In the genomic region with DNA sequence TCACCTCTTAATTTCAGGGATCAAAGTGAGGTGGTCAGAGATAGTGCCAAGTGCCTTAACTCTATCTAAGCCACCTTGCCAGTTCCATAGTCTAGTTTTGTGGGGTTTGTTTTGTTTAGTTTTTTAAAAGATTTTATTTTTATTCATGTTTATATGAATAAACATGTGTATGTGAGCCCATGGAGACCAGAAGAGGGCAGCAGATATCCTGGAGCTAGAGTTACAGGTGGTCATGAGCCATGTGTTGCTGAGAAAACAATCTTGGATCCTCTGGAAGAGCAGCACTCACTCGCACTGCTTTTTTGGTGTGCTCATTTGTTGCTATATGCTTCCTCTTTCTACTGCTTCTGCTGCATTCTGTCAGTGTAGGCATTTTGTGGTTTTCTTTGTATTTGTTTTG, we compare ENCODE assay signal across 15 mouse cellular contexts.
DNase-seq lines count a peak whose midpoint lies in the region; ATAC-seq and TF ChIP-seq lines count a peak whose summit lies in the region.
"Had no signal": no experiment of that assay in that cellular context is flagged by ENCODE, and none has a peak within 500 bp of the region (broad histone marks: within the 10 kb centered on the region; RNA-seq: fewer than 3 reads in every experiment).

No protein-coding gene starts in this region.

- 78% methylated on average over 1 of the region's 1 CpGs for WGBS in hindbrain, postnatal 0 days
- WGBS in hindbrain, embryonic 16.5 days = 78% methylated on average over 1 of the region's 1 CpGs
- WGBS in lung, embryonic 14.5 days = 67% methylated on average over 1 of the region's 1 CpGs

- H3K27me3 ChIP-seq in hindbrain, postnatal 0 days (ENCODE audit: insufficient read depth, low read length) = no peaks in the 10 kb centered on the region
- no peaks in the 10 kb centered on the region for H3K27me3 ChIP-seq in hindbrain, embryonic 16.5 days (replicated peaks; ENCODE audit: control insufficient read depth, insufficient read depth, low read length)
- no peaks in the 10 kb centered on the region for H3K27me3 ChIP-seq in lung, embryonic 14.5 days (ENCODE audit: insufficient read depth, low read length)
- H3K27me3 ChIP-seq: liver, embryonic 15.5 days; midbrain, embryonic 12.5 days; neural tube, embryonic 12.5 days had no signal

- no peak for ATAC-seq in hindbrain, postnatal 0 days
- no peak for ATAC-seq in hindbrain, embryonic 16.5 days
- no peak for ATAC-seq in lung, embryonic 14.5 days (ENCODE audit: insufficient read depth)
- peak; percentile 52; the same call in 1 of the 2 replicates for ATAC-seq in common myeloid progenitor, adult 5-6 weeks (replicated peaks; ENCODE audit: low read depth, poor library complexity, severe bottlenecking)

- H3K4me2 ChIP-seq in hindbrain, postnatal 0 days (ENCODE audit: low read depth, low read length) = no peak overlapping the region
- H3K4me2 ChIP-seq in hindbrain, embryonic 16.5 days (ENCODE audit: low read length) = no peak overlapping the region
- H3K4me2 ChIP-seq in lung, embryonic 14.5 days = no peak overlapping the region
- H3K4me2 ChIP-seq: liver, embryonic 15.5 days; midbrain, embryonic 12.5 days; neural tube, embryonic 12.5 days had no signal

- H3K36me3 ChIP-seq in hindbrain, postnatal 0 days (ENCODE audit: insufficient read depth, low read length) = no peaks in the 10 kb centered on the region
- no peaks in the 10 kb centered on the region for H3K36me3 ChIP-seq in hindbrain, embryonic 16.5 days (ENCODE audit: control insufficient read depth, insufficient read depth, low read length)
- H3K36me3 ChIP-seq in lung, embryonic 14.5 days (ENCODE audit: insufficient read depth) = peaks cover 23% of the 10 kb centered on the region; the same call in 1 of the 2 replicates
- H3K36me3 ChIP-seq: midbrain, embryonic 12.5 days had no signal

- no peak overlapping the region for H3K4me3 ChIP-seq in hindbrain, postnatal 0 days (ENCODE audit: low read length)
- no peak overlapping the region for H3K4me3 ChIP-seq in hindbrain, embryonic 16.5 days (ENCODE audit: low read length)
- H3K4me3 ChIP-seq in lung, embryonic 14.5 days (ENCODE audit: low read depth, low read length) = no peak overlapping the region
- H3K4me3 ChIP-seq: erythroblast, embryonic 14.5 days; heart, embryonic 10.5 days; liver, embryonic 15.5 days; midbrain, embryonic 12.5 days; neural tube, embryonic 12.5 days had no signal

- no peaks in the 10 kb centered on the region for H3K4me1 ChIP-seq in hindbrain, postnatal 0 days (ENCODE audit: insufficient read depth, low read length)
- H3K4me1 ChIP-seq in hindbrain, embryonic 16.5 days (ENCODE audit: control insufficient read depth, insufficient read depth, low read depth, low read length) = no peaks in the 10 kb centered on the region
- no peaks in the 10 kb centered on the region for H3K4me1 ChIP-seq in lung, embryonic 14.5 days (ENCODE audit: insufficient read depth)
- H3K4me1 ChIP-seq: heart, embryonic 10.5 days; liver, embryonic 15.5 days; midbrain, embryonic 12.5 days; neural tube, embryonic 12.5 days had no signal

- H3K27ac ChIP-seq in hindbrain, postnatal 0 days = no peak overlapping the region
- no peak overlapping the region for H3K27ac ChIP-seq in hindbrain, embryonic 16.5 days (ENCODE audit: low read depth, low read length)
- H3K27ac ChIP-seq in lung, embryonic 14.5 days (ENCODE audit: low read depth) = no peak overlapping the region
- H3K27ac ChIP-seq: heart, embryonic 10.5 days; liver, embryonic 15.5 days; midbrain, embryonic 12.5 days; neural tube, embryonic 12.5 days had no signal

- peak; percentile 49 for TF ChIP-seq CTCF in hindbrain, postnatal 0 days (IDR thresholded peaks at IDR 0.05; ENCODE audit: low read depth)
- peak; percentile 20; the same call in 1 of the 2 replicates for TF ChIP-seq CTCF in lung, embryonic 14.5 days (IDR thresholded peaks at IDR 0.05; ENCODE audit: low read depth)

- H3K9ac ChIP-seq in hindbrain, postnatal 0 days (replicated peaks; ENCODE audit: low read length) = no peak overlapping the region
- H3K9ac ChIP-seq in hindbrain, embryonic 16.5 days (ENCODE audit: low read depth, low read length) = no peak overlapping the region
- no peak overlapping the region for H3K9ac ChIP-seq in lung, embryonic 14.5 days
- H3K9ac ChIP-seq: liver, embryonic 15.5 days; midbrain, embryonic 12.5 days; neural tube, embryonic 12.5 days had no signal

- peak; percentile 9 for DNase-seq in adrenal gland, postnatal 10 days
- DNase-seq in adrenal gland, postnatal 4 days (ENCODE audit: low spot score in 2 of 2) = no peak
- peak; percentile 10 for DNase-seq in hindbrain, postnatal 0 days (ENCODE audit: low spot score)
- DNase-seq in lung, embryonic 14.5 days = peak; percentile 11
- DNase-seq in lung, postnatal 14 days = no peak
- no peak for DNase-seq in right cerebral cortex, postnatal 4 days
- DNase-seq: B cell, adult 2 months; cerebellum, adult 9-10 months had no signal

- no peaks in the 10 kb centered on the region for H3K9me3 ChIP-seq in hindbrain, postnatal 0 days (ENCODE audit: low read length)
- H3K9me3 ChIP-seq in hindbrain, embryonic 16.5 days (ENCODE audit: control insufficient read depth, low read length) = no peaks in the 10 kb centered on the region
- H3K9me3 ChIP-seq in lung, embryonic 14.5 days (ENCODE audit: low read depth, low read length) = no peaks in the 10 kb centered on the region
- H3K9me3 ChIP-seq: heart, embryonic 10.5 days; liver, embryonic 15.5 days; midbrain, embryonic 12.5 days; neural tube, embryonic 12.5 days had no signal

Comparison
In these comparisons a context has a peak if more than half of its experiments do, and no peak if none do; other contexts are left out.
1. DNase-seq: peak in adrenal gland, postnatal 10 days (single experiment), hindbrain, postnatal 0 days (single experiment) and lung, embryonic 14.5 days (single experiment); none in adrenal gland, postnatal 4 days (0 of 2), lung, postnatal 14 days (single experiment) and right cerebral cortex, postnatal 4 days (single experiment).